Mouse (Mus musculus): ENCODE measurements around the gene Sh2d5.

The Sh2d5 gene

DNA sequence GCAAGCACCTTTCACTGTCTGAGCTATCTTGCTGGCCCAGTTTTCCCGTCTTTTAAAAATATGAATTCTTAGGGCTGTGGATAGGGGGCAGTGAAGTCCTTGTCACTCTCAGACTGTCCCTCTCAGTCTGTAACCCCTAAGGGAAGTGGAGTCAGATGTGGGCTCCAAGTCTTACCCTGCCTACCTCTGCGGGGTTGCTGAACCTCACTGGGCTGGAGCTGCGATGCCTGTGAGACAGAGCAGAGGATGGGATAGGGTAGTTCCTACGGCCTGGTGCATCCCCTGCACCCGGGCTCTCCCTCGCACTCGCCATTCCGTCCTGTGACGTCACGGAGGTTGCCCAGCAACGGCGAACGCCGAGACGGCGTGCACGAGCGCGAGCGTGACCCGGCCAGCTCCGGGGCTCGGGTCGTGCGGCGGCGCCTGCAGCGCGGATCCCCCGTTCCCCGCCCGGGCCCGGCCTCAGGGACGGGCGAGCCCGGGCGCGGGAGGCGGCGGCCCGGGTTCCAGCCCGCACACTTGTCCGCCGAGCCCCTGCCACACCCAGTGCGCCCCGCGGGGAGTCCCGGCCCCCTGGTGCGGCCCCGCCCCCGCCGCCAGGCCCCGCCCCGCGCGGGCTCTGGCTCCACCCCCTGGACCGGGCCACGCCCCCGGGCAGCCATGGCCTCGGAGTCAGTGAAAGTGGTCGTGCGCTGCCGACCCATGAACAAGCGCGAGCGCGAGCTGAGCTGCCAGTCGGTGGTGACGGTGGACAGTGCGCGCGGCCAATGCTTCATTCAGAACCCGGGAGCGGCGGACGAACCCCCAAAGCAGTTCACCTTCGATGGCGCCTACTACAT lies 11.9 kb downstream of the Sh2d5 start:
- peak; percentile 67 for DNase-seq (ENCODE audit: low read depth)

DNA sequence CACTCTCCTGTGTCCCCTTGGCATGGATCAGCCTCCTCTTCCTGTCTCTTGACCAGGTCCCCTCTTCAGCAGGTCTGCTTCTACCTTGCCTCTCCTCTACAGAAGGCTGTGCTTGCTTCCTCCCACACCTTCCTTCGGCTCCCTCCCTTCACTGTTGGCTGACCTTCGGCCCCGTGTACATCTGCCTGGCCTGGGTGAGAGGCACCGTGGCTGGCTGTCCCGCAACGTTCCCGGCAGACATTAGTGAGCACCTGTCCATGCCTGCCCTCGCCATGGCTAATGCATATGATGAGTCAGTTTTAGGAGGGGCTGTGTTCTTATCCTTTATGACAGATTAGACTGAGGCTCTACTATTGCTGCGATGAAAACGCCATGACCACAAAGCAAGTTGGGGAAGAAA lies 17.7 kb downstream of the Sh2d5 start:
- no peak for DNase-seq (ENCODE audit: low read depth)

DNA sequence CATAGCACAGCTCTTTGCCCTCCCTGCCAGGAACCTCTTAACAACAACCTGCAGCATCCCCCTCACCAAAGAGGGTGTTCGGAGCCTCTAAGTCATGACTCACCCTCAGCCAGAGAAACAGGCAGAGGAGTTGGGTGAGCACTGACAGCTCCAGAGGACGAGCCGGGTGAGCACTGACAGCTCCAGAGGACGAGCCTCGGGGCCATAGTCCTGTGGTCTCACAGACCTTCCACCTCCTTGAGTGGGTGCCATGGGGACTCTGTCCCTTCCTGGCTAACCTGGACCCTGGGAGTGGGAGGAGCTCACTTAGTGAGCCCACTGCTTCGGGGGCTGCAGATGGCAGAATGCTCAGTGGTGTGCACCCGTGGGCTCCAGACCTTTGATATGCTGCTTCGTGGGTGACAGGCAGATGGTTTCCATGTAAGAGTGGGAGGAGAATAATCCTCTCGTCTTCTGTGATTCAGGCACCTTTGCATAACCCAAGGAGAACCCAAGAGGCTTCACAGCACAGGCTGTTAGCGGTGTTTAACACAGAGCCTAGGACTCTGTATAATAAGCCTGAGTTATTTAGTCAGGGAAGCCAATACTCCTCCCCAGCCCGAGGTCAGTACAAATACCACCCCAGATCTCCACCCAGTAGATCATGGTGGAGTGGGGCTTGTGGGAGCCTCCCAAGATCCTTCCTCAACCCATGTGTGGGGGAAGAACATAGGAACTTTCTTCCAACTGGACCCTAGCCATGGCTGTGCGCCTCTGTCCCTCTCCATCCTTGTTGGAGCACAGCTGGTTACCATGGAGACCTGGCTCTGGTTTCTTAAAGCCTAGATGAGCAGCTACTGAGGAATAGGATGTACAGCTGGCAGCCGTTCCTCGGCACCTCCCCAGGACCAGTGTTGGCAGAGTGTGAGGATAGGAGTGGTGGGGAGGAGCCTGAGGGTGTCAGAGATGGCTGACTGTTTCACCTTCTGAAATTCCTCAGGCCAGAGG lies 22.1 kb downstream of the Sh2d5 start:
- peak; percentile 79 for DNase-seq (ENCODE audit: low read depth)

DNA sequence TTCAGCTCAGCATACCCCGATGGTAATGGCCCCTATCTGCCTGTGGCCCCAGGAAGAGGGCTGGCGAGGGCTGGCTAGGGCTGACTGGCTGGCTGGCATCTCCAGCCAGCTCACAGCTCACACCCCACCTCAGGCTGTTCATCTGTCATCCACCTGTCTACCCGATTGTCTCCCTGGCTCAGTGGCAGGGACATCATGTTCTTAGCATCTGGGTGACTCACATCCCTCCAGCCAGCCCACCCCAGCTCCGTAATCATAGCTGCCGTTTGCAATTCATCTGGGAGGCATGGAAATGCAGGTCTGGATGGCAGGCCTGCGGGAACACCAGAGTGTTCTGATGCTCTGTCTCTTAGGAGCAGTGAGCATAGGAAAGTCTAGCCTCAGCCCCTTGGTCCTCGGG lies 28.1 kb downstream of the Sh2d5 start:
- no peak for DNase-seq (ENCODE audit: low read depth)

DNA sequence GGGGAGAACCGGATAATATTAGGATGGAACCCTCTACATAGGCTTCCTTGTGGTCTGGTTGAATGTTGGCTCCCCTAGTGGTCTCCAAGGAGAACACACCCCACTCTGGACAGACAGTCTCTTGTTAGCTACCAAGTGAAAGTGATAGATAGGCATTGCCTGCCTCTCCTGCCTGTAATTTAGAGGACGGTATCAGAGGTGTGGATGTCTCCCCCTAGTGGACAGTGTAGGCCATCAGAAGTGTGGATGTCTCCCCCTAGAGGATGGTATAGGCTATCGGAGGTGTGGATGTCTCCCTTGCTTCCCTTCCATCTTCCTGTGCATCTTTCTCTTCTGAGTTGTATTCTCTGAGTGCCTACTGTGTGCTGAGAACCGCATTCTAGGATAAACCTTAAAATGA lies 32.6 kb downstream of the Sh2d5 start:
- peak; percentile 85 for DNase-seq (ENCODE audit: low read depth)

DNA sequence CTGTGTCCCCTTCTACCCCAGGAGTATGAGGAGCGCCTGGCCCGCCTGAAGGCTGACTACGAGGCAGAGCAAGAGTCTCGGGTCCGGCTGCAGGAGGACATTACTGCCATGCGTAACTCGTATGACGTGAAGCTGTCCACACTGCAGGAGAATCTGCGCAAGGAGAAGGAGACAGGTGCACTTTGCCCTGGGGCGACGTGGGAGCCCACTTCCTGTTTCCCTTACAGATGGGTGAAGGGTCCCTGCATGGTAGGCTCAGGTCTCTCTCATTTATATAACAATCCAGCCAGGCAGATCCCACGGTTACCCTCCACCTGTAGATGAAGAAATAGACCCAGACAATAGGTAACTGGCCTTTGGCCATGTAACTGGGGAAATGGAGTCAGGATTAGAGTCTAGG lies 36.2 kb downstream of the Sh2d5 start:
- DNase-seq (ENCODE audit: low read depth) = no peak

DNA sequence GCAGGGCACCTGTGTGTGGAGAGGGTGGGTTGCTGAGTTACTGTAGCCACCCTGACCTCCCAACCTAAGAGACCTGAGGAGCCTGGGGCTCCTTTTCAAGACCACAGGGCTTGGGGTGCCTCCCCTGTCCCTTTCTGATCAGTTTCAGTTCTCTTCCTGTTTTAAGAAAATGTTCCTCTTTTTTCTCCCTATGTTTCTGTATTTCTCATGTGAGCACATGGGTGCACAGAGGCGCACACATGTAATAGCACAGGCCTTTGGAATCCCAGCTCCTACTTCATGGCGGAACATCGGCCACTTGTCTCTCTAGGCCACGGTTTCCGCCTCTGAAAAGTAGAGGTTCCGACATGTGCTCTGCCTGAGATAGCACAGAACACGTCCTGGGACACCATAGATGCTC lies 38.5 kb downstream of the Sh2d5 start:
- DNase-seq (ENCODE audit: low read depth) = no peak

DNA sequence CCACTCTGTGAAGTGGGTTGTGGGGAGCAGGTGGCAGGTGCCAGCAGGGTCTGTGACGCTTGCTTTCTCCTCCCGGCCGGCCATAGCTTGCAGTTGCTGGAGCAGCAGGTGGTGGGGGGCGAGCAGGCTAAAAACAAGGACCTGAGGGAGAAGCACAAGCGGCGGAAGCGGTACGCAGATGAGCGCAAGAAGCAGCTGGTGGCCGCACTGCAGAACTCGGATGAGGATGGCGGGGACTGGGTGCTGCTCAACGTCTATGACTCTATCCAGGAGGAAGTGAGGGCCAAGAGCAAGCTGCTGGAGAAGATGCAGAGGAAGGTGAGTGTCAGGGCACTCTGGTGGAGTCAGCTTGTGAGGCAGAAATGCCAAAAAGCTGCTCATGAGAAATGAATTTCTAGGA lies 41.8 kb downstream of the Sh2d5 start:
- no peak for DNase-seq (ENCODE audit: low read depth)

DNA sequence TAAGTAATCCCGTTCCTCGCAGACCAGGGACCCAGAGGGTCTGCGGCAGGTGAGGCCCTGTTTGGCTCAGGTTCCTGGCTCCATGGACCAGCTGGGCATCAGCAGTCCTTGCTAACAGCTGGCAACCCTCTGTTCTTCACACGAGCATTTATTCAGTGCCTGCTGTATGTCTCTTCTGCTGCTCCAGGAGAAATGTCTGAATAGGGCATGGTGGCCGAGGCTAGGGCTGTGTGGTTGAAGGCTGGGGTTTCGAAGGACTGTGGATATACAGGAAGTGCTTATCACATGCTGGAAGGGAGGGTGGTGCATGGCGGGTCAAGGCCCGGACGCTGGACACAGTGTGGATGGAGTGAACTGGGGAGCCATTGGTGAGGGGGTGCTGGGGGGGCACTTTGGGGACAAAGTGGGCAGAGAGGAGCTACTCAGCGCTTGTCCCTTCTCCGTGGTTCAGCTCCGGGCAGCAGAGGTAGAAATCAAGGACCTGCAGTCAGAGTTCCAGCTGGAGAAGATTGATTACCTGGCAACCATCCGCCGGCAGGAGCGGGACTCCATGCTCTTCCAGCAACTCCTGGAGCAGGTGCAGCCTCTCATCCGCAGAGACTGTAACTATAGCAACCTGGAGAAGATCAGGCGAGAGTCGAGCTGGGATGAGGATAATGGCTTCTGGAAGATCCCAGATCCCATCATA lies 43.2 kb downstream of the Sh2d5 start:
- DNase-seq (ENCODE audit: low read depth) = no peak

DNA sequence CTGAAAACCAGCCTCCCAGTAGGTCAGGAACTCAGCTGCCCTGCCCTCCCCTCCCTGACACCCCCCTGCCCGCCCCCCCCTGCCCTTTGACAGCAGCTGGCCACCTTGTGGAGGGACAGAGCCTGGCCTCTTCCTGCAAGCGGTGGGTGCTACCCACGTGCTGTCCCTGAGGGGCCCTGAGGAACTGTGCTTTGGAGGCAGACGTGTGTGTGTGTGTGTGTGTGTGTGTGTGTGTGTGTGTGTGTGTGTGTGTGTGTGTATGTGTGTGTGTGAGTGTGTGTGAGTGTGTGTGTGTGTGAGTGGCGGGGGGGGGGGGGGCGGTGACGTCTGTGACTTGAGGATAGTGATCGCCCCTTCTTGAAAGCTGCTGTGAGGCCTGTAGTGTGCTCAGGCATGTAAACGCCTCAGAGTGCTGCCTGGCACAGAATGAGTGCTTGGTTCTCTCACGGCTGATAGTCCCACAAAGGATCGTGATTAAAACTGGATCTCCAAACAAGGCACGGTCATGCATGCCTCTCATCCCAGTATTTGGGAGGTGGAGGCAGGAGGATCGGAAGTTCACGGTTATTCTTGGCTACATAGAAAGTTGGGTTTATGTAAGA lies 43.8 kb downstream of the Sh2d5 start:
- DNase-seq (ENCODE audit: low read depth) = no peak

DNA sequence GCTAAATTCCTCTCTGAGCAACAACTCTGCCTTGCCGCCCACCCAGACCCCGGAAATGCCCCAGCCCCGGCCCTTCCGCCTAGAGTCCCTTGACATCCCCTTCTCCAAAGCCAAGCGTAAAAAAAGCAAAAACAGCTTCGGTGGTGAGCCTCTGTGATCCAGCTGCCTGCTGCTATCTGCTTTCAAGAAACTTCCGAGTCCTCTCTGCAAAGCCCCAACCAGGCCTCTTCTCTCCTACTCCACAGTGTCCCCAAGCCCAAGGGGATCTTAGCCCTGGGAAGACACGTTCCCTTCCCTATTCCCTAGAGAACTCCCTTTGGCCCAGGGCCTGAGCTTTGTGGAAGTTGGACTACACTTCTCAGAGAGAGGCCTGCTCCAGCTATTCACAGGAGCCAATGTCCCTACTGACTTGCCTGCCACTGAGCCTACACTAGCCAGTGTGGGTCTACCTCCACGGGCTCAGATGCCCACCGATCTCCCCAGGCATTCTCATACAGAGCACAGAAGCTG lies 51.1 kb downstream of the Sh2d5 start:
- no peak for DNase-seq (ENCODE audit: low read depth)

DNA sequence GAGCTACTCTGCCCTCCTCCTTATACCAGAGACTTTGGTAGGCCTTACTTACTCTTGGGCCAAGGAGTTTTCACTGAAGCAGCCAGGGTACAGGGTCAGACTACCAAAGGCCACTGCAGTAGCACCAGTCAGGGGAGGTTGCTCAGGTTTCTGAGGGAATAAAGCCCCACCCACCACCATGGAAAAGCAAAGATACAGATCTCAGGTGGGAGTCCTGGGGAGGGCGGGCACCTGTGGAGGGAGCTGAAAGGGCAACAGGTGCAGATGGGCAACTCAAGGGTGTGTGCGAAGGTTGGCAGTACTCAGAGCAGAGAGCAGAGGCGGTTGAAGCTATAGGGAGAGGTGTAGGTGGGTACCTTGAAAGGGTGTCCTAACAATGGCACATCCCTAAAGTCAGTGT lies 52.8 kb downstream of the Sh2d5 start:
- no peak for DNase-seq (ENCODE audit: low read depth)

DNA sequence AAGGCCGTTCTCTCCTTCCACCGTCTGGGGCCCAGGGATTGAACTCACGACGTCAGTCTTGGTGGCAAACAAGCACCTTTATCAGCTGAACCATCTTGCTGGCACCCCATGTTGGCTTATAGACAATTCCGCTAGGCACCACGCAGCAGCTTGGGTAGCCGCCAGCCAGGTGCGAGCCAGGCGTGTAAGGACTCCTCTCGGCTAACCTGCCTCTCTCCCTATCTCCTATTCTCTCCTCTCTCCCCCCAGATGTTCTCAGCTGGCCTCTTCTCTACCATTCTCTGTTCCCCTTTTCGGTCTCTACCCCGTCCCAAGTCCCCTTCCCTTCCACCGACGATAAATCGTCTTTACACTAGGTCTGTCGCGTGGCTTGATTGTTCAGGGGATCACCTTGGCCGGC lies 53.5 kb downstream of the Sh2d5 start:
- no peak for DNase-seq (ENCODE audit: low read depth)

DNA sequence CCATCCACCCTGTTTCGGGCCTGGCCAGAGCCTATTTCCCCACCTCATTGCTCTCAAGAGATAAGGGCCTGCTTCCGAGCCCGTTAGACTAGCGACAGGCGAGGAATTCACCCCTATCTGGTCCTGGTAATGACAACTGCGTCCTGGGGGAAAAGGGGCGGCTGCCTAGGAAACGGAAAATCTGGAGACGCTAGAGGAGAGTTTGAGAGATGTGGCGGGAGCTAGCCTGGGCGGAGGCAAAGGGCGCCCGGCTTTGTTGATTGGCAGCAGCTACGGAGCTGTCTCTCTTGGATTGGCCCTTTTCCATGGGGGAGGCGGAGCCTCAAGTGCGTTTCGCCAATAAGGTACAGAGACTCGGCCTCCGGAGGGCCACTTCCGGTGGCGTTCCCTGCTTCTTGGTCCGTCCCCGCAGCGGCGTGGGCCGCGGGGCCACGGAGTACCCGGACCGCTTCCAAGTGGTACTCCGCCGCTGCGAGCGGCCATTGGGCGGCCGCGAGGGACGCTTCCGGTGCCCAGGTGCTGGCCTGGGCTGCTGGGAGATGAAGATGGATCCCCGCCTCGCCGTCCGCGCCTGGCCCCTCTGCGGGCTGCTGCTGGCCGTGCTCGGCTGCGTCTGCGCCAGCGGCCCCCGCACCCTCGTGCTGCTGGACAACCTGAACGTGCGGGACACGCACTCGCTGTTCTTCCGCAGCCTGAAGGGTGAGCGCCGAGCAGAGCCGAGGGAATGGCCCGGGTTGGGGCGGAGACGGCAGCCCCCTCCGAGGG lies 54.3 kb downstream of the Sh2d5 start, which contains the start of gene Ddost:
TSS of gene Ddost (plus strand) at position 391 of the 765 bp plus-strand sequence.
- peak; percentile 99 for DNase-seq (ENCODE audit: low read depth)

DNA sequence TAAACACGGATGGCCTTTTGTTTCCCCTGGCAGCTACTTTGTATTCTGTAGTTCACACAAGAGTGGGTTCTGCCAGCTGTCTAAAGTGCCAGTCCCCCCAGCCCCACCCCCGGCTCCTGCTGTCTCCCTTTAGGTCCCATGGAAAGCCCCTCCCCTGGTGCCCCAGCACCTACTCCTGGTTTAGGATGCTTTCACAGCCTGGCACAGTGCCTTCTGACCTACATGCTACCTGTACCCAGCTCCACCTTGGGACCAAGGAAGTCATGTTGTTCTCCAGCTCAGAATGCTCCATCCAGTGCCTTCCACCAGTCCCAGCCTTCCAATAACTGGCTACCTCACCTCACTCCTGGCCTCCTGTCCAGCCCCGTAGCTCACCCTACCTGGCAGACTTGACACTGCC lies 56.8 kb downstream of the Sh2d5 start:
- DNase-seq (ENCODE audit: low read depth) = no peak

DNA sequence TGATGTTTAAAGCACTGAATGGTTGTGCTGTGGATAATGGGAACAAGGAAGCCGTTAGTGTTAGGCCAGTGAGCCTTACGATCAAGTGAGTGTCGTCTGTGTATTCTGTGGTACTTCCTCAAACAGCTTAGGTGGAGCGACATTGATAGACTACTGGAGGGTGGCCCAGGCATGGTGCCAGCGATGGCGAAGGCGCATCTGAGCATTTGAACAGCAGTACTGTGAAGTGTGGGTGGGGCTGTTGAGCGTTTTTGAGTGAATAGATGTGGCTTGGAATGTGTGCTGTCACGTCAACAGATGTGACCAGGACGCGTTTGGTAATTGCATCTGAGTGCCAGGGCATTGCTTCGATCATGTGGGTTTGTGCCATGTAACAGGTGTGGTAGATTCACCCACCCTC lies 57.5 kb downstream of the Sh2d5 start:
- no peak for DNase-seq (ENCODE audit: low read depth)

DNA sequence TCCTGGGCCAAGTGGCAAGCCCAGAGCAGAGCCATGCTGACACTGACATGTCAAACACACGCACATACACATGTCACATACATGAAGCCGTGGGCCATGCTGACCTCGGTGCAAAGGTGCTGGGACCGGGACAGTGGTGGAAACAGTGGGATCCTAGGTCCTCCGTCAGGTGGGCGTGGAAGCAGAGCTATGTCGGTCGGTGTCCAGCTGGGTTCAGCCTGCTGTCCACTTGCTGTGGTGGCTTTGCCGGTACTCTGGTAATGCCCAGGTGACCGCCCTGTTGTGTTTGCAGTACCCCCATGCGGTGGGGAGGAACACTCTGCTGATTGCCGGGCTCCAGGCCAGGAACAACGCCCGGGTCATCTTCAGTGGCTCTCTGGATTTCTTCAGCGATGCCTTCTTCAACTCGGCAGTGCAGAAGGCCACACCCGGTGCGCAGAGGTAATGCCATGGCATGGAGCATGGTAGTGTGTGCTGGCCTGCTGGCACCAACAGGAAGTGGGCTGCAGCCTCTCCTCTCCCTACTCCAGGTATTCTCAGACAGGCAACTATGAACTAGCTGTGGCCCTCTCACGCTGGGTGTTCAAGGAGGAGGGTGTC lies 60.2 kb downstream of the Sh2d5 start:
- DNase-seq (ENCODE audit: low read depth) = no peak
